Mouse (Mus musculus): Measurements from ENCODE around the gene Cnn1.

The Cnn1 gene

GRCm38 (mm10) chr9:22157516-22158265 lies 58.7 kb downstream of the Cnn1 start:
- no peak for DNase-seq (ENCODE audit: low spot score in 2 of 2)

All from urinary bladder, adult 18-20 months (tissue).